Mouse (Mus musculus) G1E (cell line): Measurements from ENCODE around the gene Gfpt1. TPM values are rescaled to one million over a fixed set of nuclear protein-coding genes. Genes with fewer than 3 reads are reported as not detected.
A peak's percentile ranks its signal among the peaks of the same experiment; 100 is the strongest.

Experiments used
- ATAC-seq: 2 replicates; pipeline ENCODE4 v1.8.0; 2016; ENCODE audit warnings: mild to moderate bottlenecking; ENCODE audit not compliant: insufficient number of reproducible peaks, poor library complexity, low FRiP score, severe bottlenecking; ENCODE audit errors: extremely low read depth
- DNase-seq: peaks from one replicate; pipeline ENCODE4 v3.0.0; 2012; ENCODE audit warnings: low spot score
- H3K27me3 ChIP-seq: 2 replicates; pipeline ENCODE4 v1.6.1; 2012; ENCODE audit warnings: mild to moderate bottlenecking, low read length, inconsistent platforms; ENCODE audit not compliant: insufficient read depth
- H3K36me3 ChIP-seq: replicated peaks from 2 replicates; pipeline ENCODE3; 2012; ENCODE audit warnings: mild to moderate bottlenecking, inconsistent platforms
- H3K4me1 ChIP-seq: 2 replicates; pipeline ENCODE4 v1.6.1; 2012; ENCODE audit warnings: low read depth, low read length, inconsistent platforms, mixed read lengths; ENCODE audit not compliant: insufficient read depth
- H3K4me3 ChIP-seq: 2 replicates; pipeline ENCODE4 v1.5.1; 2012; ENCODE audit warnings: low read depth, mild to moderate bottlenecking, inconsistent platforms, low read length, moderate library complexity, mixed read lengths
- H3K9me3 ChIP-seq: replicated peaks from 2 replicates; pipeline ENCODE4 v1.6.1; 2012; ENCODE audit warnings: inconsistent platforms
- CTCF ChIP-seq: IDR thresholded peaks from 2 replicates; pipeline ENCODE4 v1.5.1; 2012; ENCODE audit warnings: low read depth, low read length, inconsistent platforms, mixed read lengths
- GATA1 ChIP-seq: IDR thresholded peaks from 2 replicates; pipeline ENCODE4 v1.6.1; 2012; ENCODE audit warnings: borderline replicate concordance, low read length, inconsistent platforms, mixed read lengths
- GATA2 ChIP-seq: IDR thresholded peaks from 2 replicates; pipeline ENCODE4 v1.6.1; 2012; ENCODE audit warnings: low read depth, low read length, inconsistent platforms, borderline replicate concordance
- POLR2AphosphoS5 ChIP-seq: IDR thresholded peaks from 2 replicates; pipeline ENCODE4 v1.6.1; 2012; ENCODE audit warnings: low read depth, low read length, inconsistent platforms; ENCODE audit not compliant: insufficient replicate concordance
- TAL1 ChIP-seq: conservative IDR thresholded peaks from 2 replicates; pipeline ENCODE4 v1.6.1; 2012; ENCODE audit warnings: low read depth, low read length, inconsistent platforms, mixed read lengths
- polyA plus RNA-seq: library from polyadenylated mRNA; stranded (reverse); fragments of >175 nt; gene quantifications from 2 replicates; pipeline ENCODE4 v1.2.3, GENCODE M21; 2012
- total RNA-seq, 2 experiments: library from RNA; stranded (forward) in 1 of 2; stranded (reverse) in 1 of 2; fragments of 200-1000 nt in 1 of 2; fragments of >200 nt in 1 of 2; fragmentation: Nextera tagmentation in 1 of 2; gene quantifications; 2 replicates each; pipeline ENCODE4 v1.2.3; 2014 to 2017

The Gfpt1 gene
- total RNA-seq (2014; fragmentation: Nextera tagmentation) (195 and 196 TPM in 2 replicates), total RNA-seq (2017) (87.2 and 99.2 TPM in 2 replicates), polyA plus RNA-seq (46.1 and 78.7 TPM in 2 replicates)

GRCm38 (mm10) chr6:87042337-87043130 lies at the start of gene Gfpt1:
TSS of gene Gfpt1 (plus strand) at chr6:87042846.
- peak; percentile 68 for ATAC-seq
- TF ChIP-seq POLR2AphosphoS5 (0 out of 2 replicates have a peak, but pooled peaks have one; percentile 46), GATA2 (no peak), GATA1 (no peak)
- DNase-seq, result peak; percentile 92

GRCm38 (mm10) chr6:86994254-86994653 lies 48.4 kb upstream of the Gfpt1 start:
- no peaks in the 10 kb centered on the region for H3K4me1 ChIP-seq

More at GRCm38 (mm10) chr6:87042337-87043130, at the start of gene Gfpt1:
- H3K36me3 ChIP-seq, result peaks cover 15% of the 10 kb centered on the region
- no peaks in the 10 kb centered on the region for H3K27me3 ChIP-seq
- peak within 1 kb of the TSS; percentile 99 for H3K4me3 ChIP-seq
- H3K9me3 ChIP-seq, result no peaks in the 10 kb centered on the region
- peaks cover 66% of the 10 kb centered on the region for H3K4me1 ChIP-seq

GRCm38 (mm10) chr6:86996629-86997307 lies 45.9 kb upstream of the Gfpt1 start:
- DNase-seq, result no peak
- ATAC-seq, result no peak
- Histone ChIP-seq H3K4me3 (no peak overlapping the region), H3K4me1 (no peaks in the 10 kb centered on the region), H3K9me3 (no peaks in the 10 kb centered on the region), H3K36me3 (peaks cover 81% of the 10 kb centered on the region), H3K27me3 (no peaks in the 10 kb centered on the region)
- TF ChIP-seq TAL1 (no peak), GATA2 (no peak), CTCF (no peak), POLR2AphosphoS5 (no peak), GATA1 (no peak)

More at GRCm38 (mm10) chr6:86994254-86994653, 48.4 kb upstream of the Gfpt1 start:
- ATAC-seq (no peak), DNase-seq (no peak)
- no peaks in the 10 kb centered on the region for H3K27me3 ChIP-seq
- peaks cover 82% of the 10 kb centered on the region for H3K36me3 ChIP-seq
- no peaks in the 10 kb centered on the region for H3K9me3 ChIP-seq
- TF ChIP-seq GATA1, result no peak
- no peak overlapping the region for H3K4me3 ChIP-seq

GRCm38 (mm10) chr6:86997360-86997759 lies 45.3 kb upstream of the Gfpt1 start:
- Histone ChIP-seq H3K9me3 (no peaks in the 10 kb centered on the region), H3K4me1 (peaks cover 2% of the 10 kb centered on the region; the same call in 1 of the 2 replicates), H3K36me3 (peaks cover 79% of the 10 kb centered on the region), H3K27me3 (no peaks in the 10 kb centered on the region), H3K4me3 (no peak overlapping the region)
- TF ChIP-seq TAL1 (no peak), GATA2 (no peak), GATA1 (no peak), CTCF (no peak), POLR2AphosphoS5 (no peak)
- no peak for DNase-seq
- ATAC-seq, result no peak

- ATAC-seq (no peak), DNase-seq (no peak)
- H3K4me1 ChIP-seq, result peaks cover 5% of the 10 kb centered on the region; the same call in 1 of the 2 replicates
- H3K36me3 ChIP-seq, result peaks cover 50% of the 10 kb centered on the region
- no peaks in the 10 kb centered on the region for H3K27me3 ChIP-seq
- TF ChIP-seq CTCF, result no peak
- no peak for TF ChIP-seq POLR2AphosphoS5
- no peak for TF ChIP-seq GATA2
- TF ChIP-seq TAL1, result no peak
- no peak for TF ChIP-seq GATA1
- no peak overlapping the region for H3K4me3 ChIP-seq
- no peaks in the 10 kb centered on the region for H3K9me3 ChIP-seq
These were observed 40.7 kb upstream of the Gfpt1 start for GRCm38 (mm10) chr6:87001995-87002394.

GRCm38 (mm10) chr6:87002521-87003055 lies 40.1 kb upstream of the Gfpt1 start:
- TF ChIP-seq TAL1 (no peak), CTCF (peak; percentile 76)
- Histone ChIP-seq H3K27me3 (no peaks in the 10 kb centered on the region), H3K9me3 (no peaks in the 10 kb centered on the region), H3K4me1 (peaks cover 5% of the 10 kb centered on the region; the same call in 1 of the 2 replicates), H3K36me3 (peaks cover 44% of the 10 kb centered on the region), H3K4me3 (no peak overlapping the region)
- DNase-seq (peak; percentile 52), ATAC-seq (no peak)
